Mouse (Mus musculus) thymus, adult 2 months (tissue): ENCODE measurements around the gene Dact1.

Experiments
- CTCF ChIP-seq: fragments of 200-500 bp; IDR thresholded peaks from 2 replicates; pipeline ENCODE4 v1.5.1; 2012; ENCODE audit warnings: mild to moderate bottlenecking, control low read depth, low read length, moderate library complexity, borderline replicate concordance; ENCODE audit not compliant: control insufficient read depth, poor library complexity, insufficient read depth; ENCODE audit errors: extremely low read depth
- POLR2A ChIP-seq: fragments of 200-500 bp; IDR thresholded peaks from 2 replicates; pipeline ENCODE4 v1.6.1; 2012; ENCODE audit warnings: mild to moderate bottlenecking, low read length, control low read depth, moderate library complexity; ENCODE audit not compliant: control insufficient read depth, poor library complexity, insufficient read depth; ENCODE audit errors: extremely low read depth

- TF ChIP-seq CTCF = no peak
- no peak for TF ChIP-seq POLR2A
Measured at GRCm38 (mm10) chr12:71318239-71318638, 8.6 kb downstream of the Dact1 start.
